Mouse (Mus musculus) stomach, embryonic 14.5 days (tissue): Measurements from ENCODE around the gene Gria3. TPM values are rescaled to one million over a fixed set of nuclear protein-coding genes. Genes with fewer than 3 reads are reported as not detected.

Experiments
- ATAC-seq: fragments of 200-750 bp; cut with Nextera tagmentation; 2 replicates; pipeline ENCODE4 v1.8.0; 2017; ENCODE audit warnings: low read depth, moderate TSS enrichment; ENCODE audit not compliant: insufficient number of reproducible peaks, insufficient read depth, low FRiP score
- H3K27ac ChIP-seq: fragments of 300-500 bp; sonication (generic); 2 replicates; pipeline ENCODE4 v1.5.1; 2014; ENCODE audit warnings: mild to moderate bottlenecking, low read length, moderate library complexity, mixed read lengths
- H3K27me3 ChIP-seq: fragments of 300-500 bp; sonication (generic); 2 replicates; pipeline ENCODE4 v1.6.1; 2014; ENCODE audit warnings: low read length, control low read depth, mixed read lengths; ENCODE audit not compliant: control insufficient read depth, insufficient read depth
- H3K36me3 ChIP-seq: fragments of 300-500 bp; sonication (generic); 2 replicates; pipeline ENCODE4 v1.6.1; 2014; ENCODE audit warnings: mild to moderate bottlenecking, control low read depth, low read length, moderate library complexity, mixed read lengths; ENCODE audit not compliant: control insufficient read depth, insufficient read depth
- H3K4me1 ChIP-seq: fragments of 300-500 bp; sonication (generic); 2 replicates; pipeline ENCODE4 v1.6.1; 2014; ENCODE audit warnings: low read length, control low read depth, mixed read lengths; ENCODE audit not compliant: control insufficient read depth, insufficient read depth
- H3K4me2 ChIP-seq: fragments of 300-500 bp; sonication (generic); replicated peaks from 2 replicates; pipeline ENCODE4 v1.6.1; 2014; ENCODE audit warnings: low read depth, low read length, control low read depth
- H3K4me3 ChIP-seq: fragments of 300-500 bp; sonication (generic); 2 replicates; pipeline ENCODE4 v1.5.1; 2014; ENCODE audit warnings: low read depth, low read length, control low read depth
- H3K9ac ChIP-seq: fragments of 300-500 bp; sonication (generic); replicated peaks from 2 replicates; pipeline ENCODE4 v1.6.1; 2014; ENCODE audit warnings: low read depth, mild to moderate bottlenecking, control low read depth, low read length, moderate library complexity, mixed read lengths
- H3K9me3 ChIP-seq: fragments of 300-500 bp; sonication (generic); 2 replicates; pipeline ENCODE4 v1.6.1; 2016; ENCODE audit warnings: low read depth, low read length, control low read depth; ENCODE audit not compliant: control insufficient read depth
- WGBS: fragments of 180-500 bp; shearing (Covaris S2); extraction: QIAGEN DNeasy Blood & Tissue Kit; methylation state at CpG from one replicate; pipeline ENCODE4 v1.1.7; 2014; 5-methylcytosine and 5-hydroxymethylcytosine counted together
- polyA plus RNA-seq: library from polyadenylated mRNA; unstranded; fragments of >200 nt; fragmentation: Nextera tagmentation; extraction: Ambion mirVana; gene quantifications from 2 replicates; pipeline ENCODE4 v1.2.1, GENCODE M21; 2014

The Gria3 gene
- polyA plus RNA-seq, 1 experiment from 2014 or later = 13.4 TPM

GRCm38 (mm10) chrX:41507959-41508358 is 107.3 kb downstream of the Gria3 start:
- H3K27ac ChIP-seq = no peak overlapping the region
- no peaks in the 10 kb centered on the region for H3K9me3 ChIP-seq
- no peak overlapping the region for H3K4me3 ChIP-seq
- no peak for ATAC-seq
- no peaks in the 10 kb centered on the region for H3K27me3 ChIP-seq
- H3K4me1 ChIP-seq = no peaks in the 10 kb centered on the region
- no peak overlapping the region for H3K4me2 ChIP-seq
- no peak overlapping the region for H3K9ac ChIP-seq
- 80% methylated on average over 1 of the region's 1 CpGs for WGBS
- no peaks in the 10 kb centered on the region for H3K36me3 ChIP-seq

- no peaks in the 10 kb centered on the region for H3K4me1 ChIP-seq
- H3K9ac ChIP-seq = no peak overlapping the region
- no peak overlapping the region for H3K4me2 ChIP-seq
- H3K27ac ChIP-seq = no peak overlapping the region
- H3K36me3 ChIP-seq = no peaks in the 10 kb centered on the region
- no peak overlapping the region for H3K4me3 ChIP-seq
- WGBS = 65% methylated on average over 3 of the region's 3 CpGs
- no peaks in the 10 kb centered on the region for H3K27me3 ChIP-seq
- no peak for ATAC-seq
- no peaks in the 10 kb centered on the region for H3K9me3 ChIP-seq
These were observed 114.3 kb downstream of the Gria3 start for GRCm38 (mm10) chrX:41514982-41515381.

- Histone ChIP-seq H3K9ac (no peak overlapping the region), H3K27me3 (no peaks in the 10 kb centered on the region), H3K4me3 (no peak overlapping the region), H3K36me3 (no peaks in the 10 kb centered on the region), H3K4me1 (no peaks in the 10 kb centered on the region), H3K27ac (no peak overlapping the region), H3K9me3 (no peaks in the 10 kb centered on the region), H3K4me2 (no peak overlapping the region)
- no peak for ATAC-seq
- whole genome bisulfite sequencing = 56% methylated on average over 2 of the region's 2 CpGs
These were observed 131.9 kb downstream of the Gria3 start for GRCm38 (mm10) chrX:41532511-41532910.

GRCm38 (mm10) chrX:41535886-41536285 is 135.2 kb downstream of the Gria3 start:
- Histone ChIP-seq H3K36me3 (no peaks in the 10 kb centered on the region), H3K4me1 (no peaks in the 10 kb centered on the region), H3K27ac (no peak overlapping the region), H3K9me3 (no peaks in the 10 kb centered on the region), H3K9ac (no peak overlapping the region), H3K4me2 (no peak overlapping the region), H3K4me3 (no peak overlapping the region), H3K27me3 (no peaks in the 10 kb centered on the region)
- ATAC-seq = no peak
- WGBS = 76% methylated on average over 2 of the region's 2 CpGs

- no peaks in the 10 kb centered on the region for H3K9me3 ChIP-seq
- no peaks in the 10 kb centered on the region for H3K4me1 ChIP-seq
- 65% methylated on average over 6 of the region's 6 CpGs for WGBS
- no peaks in the 10 kb centered on the region for H3K36me3 ChIP-seq
- H3K4me2 ChIP-seq = no peak overlapping the region
- H3K27me3 ChIP-seq = no peaks in the 10 kb centered on the region
- H3K9ac ChIP-seq = no peak overlapping the region
- no peak overlapping the region for H3K4me3 ChIP-seq
- no peak for ATAC-seq
- H3K27ac ChIP-seq = no peak overlapping the region
These were observed 161.8 kb downstream of the Gria3 start for GRCm38 (mm10) chrX:41562296-41563060.

GRCm38 (mm10) chrX:41564898-41565297 is 164.2 kb downstream of the Gria3 start:
- ATAC-seq = no peak
- Histone ChIP-seq H3K4me3 (no peak overlapping the region), H3K4me1 (no peaks in the 10 kb centered on the region), H3K4me2 (no peak overlapping the region), H3K9ac (no peak overlapping the region), H3K36me3 (no peaks in the 10 kb centered on the region), H3K27ac (no peak overlapping the region), H3K9me3 (no peaks in the 10 kb centered on the region), H3K27me3 (no peaks in the 10 kb centered on the region)
- 74% methylated on average over 2 of the region's 2 CpGs for WGBS

GRCm38 (mm10) chrX:41573079-41573478 is 172.4 kb downstream of the Gria3 start:
- Histone ChIP-seq H3K4me1 (no peaks in the 10 kb centered on the region), H3K27me3 (no peaks in the 10 kb centered on the region), H3K4me3 (no peak overlapping the region), H3K27ac (no peak overlapping the region), H3K36me3 (no peaks in the 10 kb centered on the region), H3K4me2 (no peak overlapping the region), H3K9ac (no peak overlapping the region), H3K9me3 (no peaks in the 10 kb centered on the region)
- ATAC-seq = no peak
- 67% methylated on average over 1 of the region's 1 CpGs for WGBS

- Histone ChIP-seq H3K36me3 (no peaks in the 10 kb centered on the region), H3K9ac (no peak overlapping the region), H3K27ac (no peak overlapping the region), H3K9me3 (no peaks in the 10 kb centered on the region), H3K4me1 (no peaks in the 10 kb centered on the region), H3K27me3 (no peaks in the 10 kb centered on the region), H3K4me3 (no peak overlapping the region), H3K4me2 (no peak overlapping the region)
- 56% methylated on average over 5 of the region's 5 CpGs for WGBS
- ATAC-seq = no peak
These were observed 178.1 kb downstream of the Gria3 start for GRCm38 (mm10) chrX:41578797-41579196.

- H3K36me3 ChIP-seq = no peaks in the 10 kb centered on the region
- ATAC-seq = no peak
- H3K27ac ChIP-seq = no peak overlapping the region
- H3K9ac ChIP-seq = no peak overlapping the region
- no peak overlapping the region for H3K4me3 ChIP-seq
- no peaks in the 10 kb centered on the region for H3K9me3 ChIP-seq
- H3K27me3 ChIP-seq = no peaks in the 10 kb centered on the region
- H3K4me2 ChIP-seq = no peak overlapping the region
- 90% methylated on average over 3 of the region's 3 CpGs for WGBS
- H3K4me1 ChIP-seq = no peaks in the 10 kb centered on the region
These were observed 187.0 kb downstream of the Gria3 start for GRCm38 (mm10) chrX:41587692-41588091.
